Mouse (Mus musculus) retina, postnatal 7 days (tissue): ENCODE results near the gene Rps29.
A peak's percentile ranks its signal among the peaks of the same experiment; 100 is the strongest.

ENCODE experiments used
- DNase-seq: peaks from one replicate; pipeline ENCODE4 v3.0.0-alpha.2; 2012; ENCODE audit warnings: low read depth, low spot score

The Rps29 gene

DNA sequence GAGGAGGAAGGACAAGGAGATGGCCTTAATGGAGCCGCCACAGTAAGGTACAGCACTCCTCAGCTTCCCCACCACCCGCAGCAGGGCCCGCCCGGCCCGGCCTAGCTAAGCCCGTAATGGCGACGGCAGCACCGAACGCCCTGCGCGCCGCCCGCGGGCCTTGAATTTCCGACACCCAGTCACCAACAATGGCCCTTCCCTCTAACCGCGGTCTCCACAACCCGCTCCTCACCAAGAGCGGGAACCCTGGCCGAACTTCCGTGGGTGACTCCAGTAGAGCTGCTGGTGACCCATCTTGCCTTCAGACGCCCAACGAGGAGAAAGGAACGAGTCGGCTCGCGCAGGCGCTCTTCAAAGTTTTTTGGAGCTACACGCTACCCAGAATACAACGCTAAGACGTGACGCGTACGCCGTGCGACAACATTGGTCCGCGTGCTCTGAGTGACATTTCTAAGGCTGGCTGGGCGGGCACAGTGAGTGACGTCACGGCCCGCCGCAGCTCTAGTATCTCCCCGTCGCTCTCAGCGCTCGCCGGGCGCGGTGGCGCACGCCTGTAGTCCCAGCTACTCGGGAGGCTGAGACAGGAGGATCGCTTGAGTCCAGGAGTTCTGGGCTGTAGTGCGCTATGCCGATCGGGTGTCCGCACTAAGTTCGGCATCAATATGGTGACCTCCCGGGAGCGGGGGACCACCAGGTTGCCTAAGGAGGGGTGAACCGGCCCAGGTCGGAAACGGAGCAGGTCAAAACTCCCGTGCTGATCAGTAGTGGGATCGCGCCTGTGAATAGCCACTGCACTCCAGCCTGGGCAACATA, at the start of gene Rps29:
Rps29 (minus strand) TSS at position 422 of the 813 bp plus-strand sequence.
- peak; percentile 99 for DNase-seq

DNA sequence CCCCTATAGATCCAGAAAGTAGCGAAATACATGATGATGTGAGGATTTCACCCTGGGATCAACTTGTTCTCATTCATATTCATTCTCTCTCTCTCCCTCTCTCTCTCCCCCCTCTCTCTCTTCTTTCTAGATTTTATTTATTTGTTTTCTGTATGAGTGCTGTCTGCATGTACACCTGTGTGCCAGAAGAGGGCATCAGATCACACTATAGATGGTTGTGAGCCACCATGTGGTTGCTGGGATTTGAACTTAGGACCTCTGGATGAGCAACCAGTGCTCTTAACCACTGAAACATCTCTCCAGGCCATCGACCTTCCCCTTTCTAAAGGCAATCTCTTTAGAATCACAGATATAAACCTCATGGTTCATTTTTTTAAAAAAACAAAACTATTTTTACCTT, 49.5 kb upstream of the Rps29 start:
- no peak for DNase-seq

DNA sequence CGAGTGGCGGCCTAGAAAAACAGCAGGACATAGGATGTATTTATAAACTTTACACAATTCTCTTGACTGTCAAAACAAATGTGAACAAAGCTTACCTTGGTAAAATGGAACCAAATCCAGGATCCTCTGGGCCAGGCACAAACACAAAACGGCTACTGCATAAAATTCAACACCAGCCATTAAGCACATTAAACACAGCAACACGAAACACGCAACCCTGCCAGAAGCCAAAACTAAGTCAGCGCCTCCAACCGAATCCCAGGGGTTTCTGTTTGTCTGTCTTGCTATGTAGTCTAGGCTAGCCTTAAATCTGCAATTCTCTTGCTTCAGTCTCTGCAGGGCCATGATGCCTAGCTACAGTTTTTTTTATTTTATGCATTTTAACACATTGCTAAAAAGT, 48.9 kb upstream of the Rps29 start:
- no peak for DNase-seq

DNA sequence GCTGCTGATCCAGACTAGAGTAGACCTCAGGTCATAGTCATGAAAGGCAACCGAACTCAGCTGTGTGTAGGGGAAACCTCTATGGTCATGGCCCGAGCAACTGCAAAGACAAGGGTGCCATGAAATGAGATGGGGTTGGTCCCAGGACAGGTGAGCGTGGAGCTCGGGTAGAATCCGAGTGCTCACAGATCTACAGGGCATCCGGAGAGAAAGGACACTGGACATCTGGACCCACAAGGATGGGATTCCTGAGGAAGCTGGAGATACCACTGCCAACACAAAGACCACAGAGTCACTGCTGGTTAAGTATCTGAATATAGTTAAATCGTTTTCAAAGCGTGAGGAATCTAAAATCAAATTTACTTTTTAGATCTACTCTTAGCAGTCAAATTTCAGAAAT, 48.4 kb upstream of the Rps29 start:
- DNase-seq = no peak

DNA sequence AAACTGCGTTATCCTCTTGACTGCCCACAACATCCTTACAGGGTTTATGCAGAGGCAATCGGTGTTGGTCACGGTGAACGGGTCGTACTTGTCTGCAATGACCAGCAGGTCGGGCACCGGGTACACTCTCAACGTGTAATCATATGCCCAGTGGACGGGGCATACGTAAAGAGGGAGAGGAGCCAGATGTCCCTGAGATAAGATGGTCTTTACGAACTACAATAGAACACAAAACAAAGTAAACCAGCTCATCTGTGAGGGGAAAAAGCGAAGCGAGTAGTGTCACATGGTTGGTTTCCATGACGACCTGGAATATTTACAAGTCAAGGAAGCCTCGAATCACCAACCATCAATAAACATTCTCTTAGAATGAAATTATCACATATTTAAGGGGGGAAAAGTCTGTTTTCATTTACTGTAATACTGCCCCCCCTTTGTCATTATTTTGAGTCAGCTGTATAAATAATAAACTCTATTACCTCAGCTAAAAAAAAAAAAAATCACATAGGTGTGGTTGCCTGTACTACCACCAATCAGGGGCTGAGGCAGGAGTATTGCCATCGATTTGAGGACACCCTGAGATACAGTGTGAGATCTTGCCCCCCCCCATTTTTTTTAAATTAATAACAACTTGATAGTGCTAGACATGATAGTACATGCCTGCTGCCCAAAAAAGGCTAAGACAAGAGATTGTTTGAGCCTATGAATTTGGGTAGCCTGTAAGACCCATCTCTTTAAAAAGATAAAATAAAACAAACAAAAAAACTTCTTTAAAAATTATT, 45.3 kb upstream of the Rps29 start, which contains the start of gene Gm49384:
Gm49384 (minus strand) TSS at position 216 of the 782 bp plus-strand sequence.
- no peak for DNase-seq

DNA sequence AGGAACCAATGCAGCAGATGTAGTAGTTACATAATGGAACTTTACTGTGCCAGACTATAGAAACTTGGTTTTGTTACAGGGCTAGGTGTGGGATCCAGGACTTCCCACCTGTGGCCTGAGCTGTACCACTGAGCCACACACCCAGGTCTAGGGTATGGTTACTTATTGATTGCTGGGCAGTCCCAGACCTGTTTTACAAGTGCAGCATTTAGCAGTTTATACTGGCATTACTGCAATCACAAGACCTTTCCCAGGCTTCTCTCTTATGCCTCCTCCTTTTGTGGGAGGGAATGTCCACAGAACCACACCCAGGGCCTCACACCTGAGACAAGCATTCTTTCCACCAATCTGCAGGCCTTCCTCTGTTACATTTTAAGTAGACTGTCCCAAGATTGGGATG, 40.0 kb upstream of the Rps29 start:
- DNase-seq = no peak

DNA sequence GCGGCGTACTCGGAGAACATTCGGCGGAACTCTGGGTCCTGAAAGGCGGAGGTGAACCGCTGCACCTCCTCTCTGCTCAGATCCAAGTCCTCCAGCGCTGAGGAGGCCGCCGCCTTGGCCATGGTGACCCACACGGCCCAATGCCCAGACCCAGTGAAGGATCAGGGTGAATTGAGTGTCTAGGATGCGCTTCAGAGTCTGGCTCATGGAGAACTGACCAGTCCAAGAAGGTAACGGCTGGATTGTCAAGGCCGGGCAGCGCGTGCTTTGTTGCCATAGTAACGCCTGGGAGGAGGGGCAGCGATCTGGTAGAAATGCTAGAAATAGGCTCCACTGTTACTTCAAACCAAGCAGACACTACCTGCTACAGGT, 39.2 kb upstream of the Rps29 start, which contains the start of gene Dnaaf2:
Dnaaf2 (minus strand) TSS at position 266 of the 372 bp plus-strand sequence.
- peak; percentile 57 for DNase-seq

DNA sequence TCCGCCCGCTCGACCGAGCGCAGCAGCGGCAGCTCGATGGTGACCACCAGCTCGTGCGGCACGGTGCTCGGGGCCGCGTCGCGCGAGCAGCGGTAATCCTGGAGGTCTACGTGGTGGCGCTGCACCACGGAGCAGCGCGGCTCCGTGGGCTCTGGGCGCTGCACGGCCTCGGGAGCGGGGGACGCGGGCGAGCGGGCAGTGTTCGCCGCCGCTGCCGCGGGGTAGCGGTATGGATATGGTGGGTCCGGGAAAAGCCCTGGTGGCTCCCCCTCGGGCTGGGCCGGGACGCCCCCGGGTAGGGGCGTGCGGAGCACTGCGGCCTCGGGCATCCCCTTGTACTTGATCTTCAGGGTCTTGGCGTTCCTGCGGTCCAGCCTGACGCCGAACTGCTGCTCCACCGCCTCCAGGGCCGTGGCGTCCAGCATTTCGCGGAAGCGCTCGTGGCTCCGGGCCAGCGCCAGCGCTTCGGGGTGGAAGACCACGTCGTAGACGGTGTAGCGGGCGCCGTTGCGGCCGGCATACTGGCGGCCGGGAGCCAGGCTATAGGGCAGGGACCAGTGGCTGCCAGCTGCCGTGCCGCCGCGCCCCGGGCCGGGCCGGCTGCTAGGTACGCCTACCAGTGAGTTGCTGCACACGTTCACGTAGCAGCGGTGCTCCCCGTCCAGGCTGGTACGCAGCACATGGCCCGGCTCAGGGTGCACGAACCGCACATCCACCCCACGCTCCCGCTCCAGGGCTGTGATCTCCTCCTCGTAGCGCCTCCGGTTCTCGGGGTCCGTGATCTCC, 38.6 kb upstream of the Rps29 start:
- peak; percentile 16 for DNase-seq

DNA sequence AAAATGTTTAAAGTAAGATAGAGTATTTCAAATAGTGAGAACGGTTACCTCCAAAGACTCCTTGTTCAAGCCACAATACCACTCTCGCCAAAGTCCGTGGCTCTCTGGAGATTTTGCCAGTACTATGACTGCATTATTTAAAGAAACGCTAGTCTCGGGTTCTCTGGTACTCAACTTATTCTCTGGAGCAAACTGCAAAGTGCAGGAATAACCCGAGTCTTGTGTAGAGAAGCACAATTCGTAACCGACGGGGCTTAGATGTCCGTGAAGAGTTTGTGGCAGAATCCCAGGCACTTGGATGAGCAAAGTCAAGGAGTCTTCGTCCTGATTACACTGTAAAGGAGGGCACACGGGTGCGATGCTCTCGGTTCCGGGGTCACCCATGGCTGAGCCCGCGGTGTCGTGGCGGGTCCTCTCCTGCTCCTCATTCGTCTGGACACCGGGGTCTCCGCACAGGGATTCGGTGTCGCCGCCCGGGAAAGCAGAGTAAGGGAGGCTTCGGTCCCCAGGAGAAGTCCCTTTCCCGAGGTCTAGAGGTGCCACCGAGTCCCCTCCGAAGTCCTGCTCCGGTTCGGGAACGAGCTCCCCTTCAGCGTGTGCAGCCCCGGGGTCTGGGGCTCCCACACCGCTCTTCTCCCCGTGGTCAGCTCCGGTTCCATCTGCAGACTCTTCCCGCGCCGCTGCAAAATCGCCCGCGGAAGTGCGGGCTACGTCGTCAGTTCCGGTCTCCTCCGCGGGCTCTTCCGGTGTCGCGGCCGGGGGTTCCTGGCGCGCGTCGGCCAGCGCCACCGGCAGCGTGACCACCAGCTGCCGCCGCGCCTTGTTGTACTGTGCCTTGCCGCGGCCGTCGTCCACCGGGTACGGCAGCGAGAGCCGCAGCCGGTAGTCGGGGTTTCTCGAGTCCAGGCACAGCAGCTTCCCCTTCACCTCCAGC, 37.7 kb upstream of the Rps29 start, which contains the start of gene Gm49383:
Gm49383 (minus strand) TSS at position 661 of the 934 bp plus-strand sequence.
- DNase-seq = peak; percentile 77

DNA sequence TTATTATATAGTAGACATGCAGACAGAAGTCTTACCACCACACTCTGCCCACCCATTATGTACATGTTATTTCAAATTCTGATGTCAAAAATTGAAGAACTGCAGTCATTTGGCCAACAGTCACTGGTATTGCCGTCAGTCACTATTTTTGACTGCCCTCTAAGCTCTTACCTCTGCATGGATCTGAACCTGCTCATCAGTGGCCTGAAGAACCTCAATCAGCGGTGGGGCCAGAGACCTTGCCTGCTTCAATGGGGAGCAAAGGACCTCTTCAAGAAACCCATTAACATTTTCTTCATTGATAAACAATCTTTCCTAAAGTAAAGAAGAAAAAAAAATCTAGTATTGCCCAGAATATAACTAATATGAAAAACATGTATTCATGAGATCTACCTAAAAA, 33.7 kb upstream of the Rps29 start:
- no peak for DNase-seq

DNA sequence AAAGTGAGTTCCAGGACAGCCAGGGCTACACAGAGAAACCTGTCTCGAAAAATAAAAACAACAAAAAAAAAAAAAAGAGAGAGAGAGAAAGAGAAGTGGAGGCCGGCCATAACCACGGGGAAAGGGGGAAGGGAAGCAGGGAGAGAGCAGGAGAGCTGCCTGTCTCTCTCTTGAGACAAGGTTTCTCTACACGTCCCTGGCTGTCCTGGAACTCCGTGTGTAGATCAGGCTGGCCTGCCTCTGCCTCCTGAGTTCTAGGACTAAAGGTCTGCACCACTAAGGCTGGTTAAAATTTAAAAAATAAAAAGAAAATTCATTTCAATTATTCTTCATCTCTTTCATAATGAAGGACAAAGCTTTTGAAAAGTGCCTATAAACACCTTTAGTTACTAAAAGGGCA, 32.4 kb upstream of the Rps29 start:
- no peak for DNase-seq

DNA sequence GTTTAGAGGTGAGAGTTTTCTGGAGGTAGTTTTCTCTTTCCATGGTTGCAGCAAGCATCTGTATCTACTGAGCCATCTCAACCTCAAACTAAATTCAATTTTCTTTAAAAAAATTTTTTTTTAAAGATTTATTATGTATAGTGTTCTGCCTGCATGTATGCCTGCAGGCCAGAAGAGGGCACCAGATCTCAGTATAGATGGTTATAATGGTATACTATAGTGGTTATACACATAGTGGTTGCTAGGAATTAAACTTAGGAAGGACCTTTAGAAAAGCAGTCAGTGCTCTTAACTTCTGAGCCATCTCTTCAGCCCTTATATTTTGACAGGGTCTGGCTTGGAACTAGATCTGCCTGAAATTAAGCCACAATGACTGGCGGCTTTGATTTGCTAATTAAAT, 31.5 kb upstream of the Rps29 start:
- DNase-seq = no peak

DNA sequence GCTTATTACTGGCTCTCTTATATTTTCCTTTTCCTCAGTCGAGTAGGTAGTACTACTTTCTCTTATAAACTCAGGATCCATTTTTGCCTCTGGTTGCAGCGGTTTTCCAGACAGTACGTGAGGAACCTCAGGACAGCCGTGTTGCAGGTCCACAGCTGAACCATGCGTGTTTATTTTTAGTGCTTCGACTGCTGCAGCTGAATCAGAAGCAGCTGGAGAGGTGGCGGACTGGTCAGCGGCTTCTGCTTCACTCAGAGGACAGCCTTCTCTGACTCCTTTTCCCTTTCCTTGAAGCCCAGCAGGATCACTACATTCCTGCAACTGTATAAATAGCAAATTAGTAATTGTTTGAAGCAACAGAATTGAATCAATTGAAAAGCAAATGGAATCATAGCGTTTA, 31.1 kb upstream of the Rps29 start:
- no peak for DNase-seq

DNA sequence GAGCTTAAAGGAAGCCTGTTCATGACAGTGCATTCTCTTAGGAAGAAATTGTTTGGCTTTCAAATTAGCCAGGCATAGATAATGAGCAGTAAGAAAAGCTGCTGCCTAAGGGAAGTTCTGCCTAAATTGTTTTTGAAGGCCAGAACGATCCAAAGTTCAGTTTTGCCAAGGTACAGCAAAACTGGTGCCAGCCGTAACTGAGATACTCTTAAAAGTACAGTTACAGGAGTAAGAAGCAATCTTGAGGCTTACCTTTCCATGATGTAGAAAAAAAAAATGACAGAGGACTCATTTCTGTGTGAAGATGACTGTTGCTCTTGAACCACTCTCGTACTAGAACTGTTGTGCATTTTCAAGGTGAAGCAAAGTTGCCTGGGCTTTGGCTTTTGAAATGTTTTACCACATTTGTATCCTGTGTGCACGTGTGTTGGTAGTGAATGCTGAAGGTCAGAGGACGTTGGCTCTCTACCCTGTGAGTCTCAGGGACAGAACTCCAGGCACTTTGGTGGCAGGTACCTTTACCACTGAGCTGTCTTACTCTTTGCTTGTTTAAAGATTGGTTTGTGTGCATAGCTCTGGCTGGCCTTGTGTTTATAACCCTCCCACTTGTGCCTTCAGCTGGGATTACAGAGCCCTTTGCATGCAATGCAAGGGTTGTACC, 28.0 kb upstream of the Rps29 start:
- no peak for DNase-seq

DNA sequence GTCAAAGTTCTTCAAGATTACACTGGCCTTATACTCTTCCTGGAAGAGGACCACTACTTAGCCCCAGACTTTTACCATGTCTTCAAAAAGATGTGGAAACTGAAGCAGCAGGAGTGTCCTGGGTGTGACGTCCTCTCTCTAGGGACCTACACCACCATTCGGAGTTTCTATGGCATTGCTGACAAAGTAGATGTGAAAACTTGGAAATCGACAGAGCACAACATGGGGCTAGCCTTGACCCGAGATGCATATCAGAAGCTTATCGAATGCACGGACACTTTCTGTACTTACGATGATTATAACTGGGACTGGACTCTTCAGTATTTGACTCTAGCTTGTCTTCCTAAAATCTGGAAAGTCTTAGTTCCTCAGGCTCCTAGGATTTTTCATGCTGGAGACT, 26.4 kb upstream of the Rps29 start:
- DNase-seq = no peak

DNA sequence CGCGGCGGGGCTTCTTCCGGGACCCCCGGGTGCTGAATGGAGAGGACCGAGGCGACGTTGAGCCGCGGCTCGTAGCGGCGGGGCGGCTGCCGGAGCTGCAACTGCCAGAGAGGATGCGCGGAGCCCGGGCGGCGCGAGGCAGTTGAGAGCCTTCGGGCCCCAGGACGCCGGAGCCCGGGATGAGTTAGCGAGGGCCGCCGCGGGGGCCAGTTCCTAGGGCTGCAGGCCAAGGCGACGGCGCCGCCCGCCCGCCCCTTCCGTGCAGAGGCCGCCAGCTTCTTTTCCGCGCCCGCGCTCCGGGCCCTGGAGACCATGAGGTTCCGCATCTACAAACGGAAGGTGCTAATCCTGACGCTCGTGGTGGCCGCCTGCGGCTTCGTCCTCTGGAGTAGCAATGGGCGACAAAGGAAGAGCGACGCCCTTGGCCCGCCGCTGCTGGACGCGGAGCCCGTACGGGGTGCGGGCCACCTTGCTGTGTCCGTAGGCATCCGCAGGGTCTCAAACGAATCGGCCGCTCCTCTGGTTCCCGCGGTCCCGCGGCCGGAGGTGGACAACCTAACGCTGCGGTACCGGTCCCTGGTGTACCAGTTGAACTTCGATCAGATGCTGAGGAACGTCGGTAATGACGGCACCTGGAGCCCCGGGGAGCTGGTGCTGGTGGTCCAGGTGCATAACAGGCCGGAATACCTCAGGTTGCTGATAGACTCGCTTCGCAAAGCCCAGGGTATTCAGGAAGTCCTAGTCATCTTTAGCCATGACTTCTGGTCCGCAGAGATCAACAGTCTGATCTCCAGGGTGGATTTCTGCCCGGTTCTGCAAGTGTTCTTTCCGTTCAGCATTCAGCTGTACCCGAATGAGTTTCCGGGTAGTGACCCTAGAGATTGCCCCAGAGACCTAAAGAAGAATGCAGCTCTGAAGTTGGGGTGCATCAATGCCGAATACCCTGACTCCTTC, 25.6 kb upstream of the Rps29 start:
- peak; percentile 35 for DNase-seq

DNA sequence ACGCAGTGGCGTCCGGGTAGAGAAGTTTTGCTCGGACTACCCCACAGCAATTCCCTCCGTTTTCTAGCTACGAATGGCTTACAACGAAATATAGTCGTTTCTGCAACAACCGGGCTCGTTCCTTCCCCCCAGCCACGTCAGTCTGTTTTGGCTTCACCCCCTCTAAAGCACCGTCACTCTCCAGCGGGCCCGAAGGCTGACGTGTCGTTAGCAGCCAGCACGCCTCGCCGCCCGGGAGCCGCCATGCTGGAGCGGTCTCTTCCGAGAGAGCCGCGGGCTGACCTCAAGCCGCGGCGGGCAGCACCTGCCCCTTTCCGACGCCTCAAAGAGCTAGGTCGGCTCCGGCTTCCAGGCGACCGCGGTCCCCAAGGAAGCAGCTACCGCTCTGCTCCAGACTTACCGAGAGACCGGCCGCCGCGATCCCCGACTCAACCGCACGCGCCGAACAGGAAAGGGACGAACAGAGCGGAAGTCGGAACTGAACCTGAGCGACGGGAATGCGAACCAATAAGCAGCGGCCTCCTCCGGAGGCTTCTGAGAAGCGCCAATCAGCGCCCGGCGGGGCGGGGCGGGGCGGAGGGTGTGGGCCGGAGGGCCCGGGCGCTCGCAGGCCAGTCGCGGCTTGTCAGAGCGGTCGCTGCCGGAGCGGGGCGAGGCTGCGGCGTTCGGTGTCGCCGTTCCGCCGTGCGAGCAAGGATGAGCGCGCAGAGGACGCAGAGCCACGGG, 24.8 kb upstream of the Rps29 start, which contains the start of the genes Rpl36al and Mgat2:
Rpl36al (minus strand) TSS at position 501 of the 726 bp plus-strand sequence.
Mgat2 (plus strand) TSS at position 575 of the 726 bp plus-strand sequence.
- DNase-seq = peak; percentile 97

DNA sequence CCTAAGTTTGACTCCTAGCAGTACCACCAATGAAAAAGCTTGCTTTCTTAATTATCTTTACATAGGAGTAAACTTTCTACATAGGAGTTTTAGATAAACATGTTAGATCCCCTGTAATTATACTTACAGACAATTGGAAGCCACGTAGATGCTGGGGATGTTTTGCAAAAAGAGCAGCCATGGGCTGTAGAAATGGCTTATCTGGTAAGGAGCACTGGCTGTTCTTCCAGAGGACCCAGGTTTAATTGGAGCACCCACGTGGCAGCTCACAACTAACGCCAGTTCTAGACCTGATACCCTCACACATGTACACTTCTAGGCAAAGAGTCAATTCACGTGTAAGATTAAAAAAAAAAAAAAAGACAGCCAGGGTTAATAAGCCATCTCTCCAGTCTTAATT, 22.8 kb upstream of the Rps29 start:
- no peak for DNase-seq
